9 mouse cellular contexts compared by ENCODE assay signal in the genomic region with DNA sequence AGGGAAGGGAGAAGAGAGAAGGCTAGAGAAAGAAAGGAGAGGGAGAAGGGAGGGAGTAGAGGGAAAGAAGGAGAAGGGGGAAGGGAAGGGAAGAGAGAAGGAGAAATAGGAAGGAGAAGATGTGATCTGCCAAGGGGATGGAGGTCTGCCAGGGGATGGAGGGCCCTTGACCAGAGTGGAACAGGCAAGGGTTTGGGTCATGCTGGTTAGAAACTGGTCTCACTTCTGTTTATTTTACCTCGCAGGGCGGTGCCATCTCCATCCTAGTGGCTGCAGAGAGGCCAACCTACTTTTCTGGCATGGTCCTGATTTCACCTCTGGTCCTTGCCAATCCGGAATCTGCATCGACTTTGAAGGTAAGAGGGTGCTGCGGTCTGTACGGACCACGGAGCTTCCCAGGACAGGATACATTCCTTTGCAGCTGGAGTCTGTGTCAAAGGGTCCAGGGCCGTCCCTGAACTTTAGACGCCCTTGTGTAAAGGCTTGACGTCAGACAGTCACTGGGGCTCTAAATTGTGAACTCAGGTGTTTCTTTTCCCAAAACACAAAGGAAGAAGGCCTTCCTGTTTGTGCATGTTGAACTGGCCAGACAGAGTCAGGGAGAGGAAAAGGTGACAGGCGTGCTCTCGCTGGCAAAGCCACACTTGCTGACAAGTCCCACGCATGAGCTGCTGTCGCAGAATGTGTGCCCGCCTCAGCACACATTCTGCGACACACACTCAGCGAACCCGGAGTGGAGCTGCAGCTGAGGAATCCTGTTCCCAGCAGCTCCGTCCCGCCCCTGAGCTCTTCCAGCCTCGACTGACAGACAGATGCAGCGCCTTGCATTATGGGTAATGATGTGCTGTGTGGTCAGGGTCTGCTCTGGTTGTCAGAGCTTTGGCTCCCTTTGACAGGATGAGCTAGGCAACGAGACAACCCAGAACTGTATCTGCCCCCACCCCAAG. TPM values are rescaled to one million over a fixed set of nuclear protein-coding genes. Genes with fewer than 3 reads are reported as not detected.
A peak's percentile ranks its signal among the peaks of the same experiment; 100 is the strongest.
DNase-seq lines count a peak whose midpoint lies in the region; ATAC-seq and TF ChIP-seq lines count a peak whose summit lies in the region.
"Had no signal": no experiment of that assay in that cellular context is flagged by ENCODE, and none has a peak within 500 bp of the region (broad histone marks: within the 10 kb centered on the region; RNA-seq: fewer than 3 reads in every experiment).

No protein-coding gene starts in this region.

- no peak for DNase-seq in heart, adult 2 months
- no peak for DNase-seq in heart, postnatal 36 days
- DNase-seq in midbrain, embryonic 11.5 days (ENCODE audit: low spot score, missing footprints): no peak
- DNase-seq in cerebellum, adult 2 months: no peak
- no peak for DNase-seq in midbrain, embryonic 10.5 days (ENCODE audit: low spot score)

- TF ChIP-seq EP300 in heart, adult 2 months (IDR thresholded peaks at IDR 0.05; ENCODE audit: insufficient read depth, low read depth, low read length): 0 out of 2 replicates have a peak, but pooled peaks have one; percentile 29

- no peaks in the 10 kb centered on the region for H3K79me2 ChIP-seq in heart, adult 2 months (replicated peaks; ENCODE audit: control insufficient read depth, insufficient read depth, low read length)

- no peak for TF ChIP-seq POLR2A in heart, adult 2 months (IDR thresholded peaks at IDR 0.05; ENCODE audit: insufficient read depth, low read depth, low read length)
- TF ChIP-seq POLR2A in cerebellum, adult 2 months (IDR thresholded peaks at IDR 0.05; ENCODE audit: borderline replicate concordance, insufficient read depth, low read length): no peak

- H3K4me1 ChIP-seq in heart, adult 2 months (ENCODE audit: control insufficient read depth, insufficient read depth, low read length): peaks cover 23% of the 10 kb centered on the region
- H3K4me1 ChIP-seq in midbrain, embryonic 15.5 days: no peaks in the 10 kb centered on the region
- H3K4me1 ChIP-seq in midbrain, embryonic 11.5 days (ENCODE audit: control insufficient read depth, insufficient read depth, low read length): no peaks in the 10 kb centered on the region
- peaks cover 22% of the 10 kb centered on the region for H3K4me1 ChIP-seq in hindbrain, embryonic 12.5 days
- H3K4me1 ChIP-seq in stomach, embryonic 16.5 days (ENCODE audit: control insufficient read depth, insufficient read depth, low read length): peaks cover 18% of the 10 kb centered on the region
- peaks cover 38% of the 10 kb centered on the region for H3K4me1 ChIP-seq in cerebellum, adult 2 months (ENCODE audit: control insufficient read depth, insufficient read depth, low read length)
- H3K4me1 ChIP-seq in midbrain, embryonic 10.5 days: peaks cover 18% of the 10 kb centered on the region

- WGBS in heart, adult 2 months: 48% methylated on average over 23 of the region's 23 CpGs
- 73% methylated on average over 23 of the region's 23 CpGs for WGBS in midbrain, embryonic 15.5 days
- 74% methylated on average over 23 of the region's 23 CpGs for WGBS in midbrain, embryonic 11.5 days
- 70% methylated on average over 23 of the region's 23 CpGs for WGBS in hindbrain, embryonic 12.5 days
- WGBS in stomach, embryonic 16.5 days: 47% methylated on average over 23 of the region's 23 CpGs
- 74% methylated on average over 23 of the region's 23 CpGs for WGBS in cerebellum, adult 2 months
- WGBS in midbrain, embryonic 10.5 days: 75% methylated on average over 23 of the region's 23 CpGs

- ATAC-seq in midbrain, embryonic 15.5 days (replicated peaks): 0 out of 2 replicates have a peak, but pooled peaks have one; percentile 45
- ATAC-seq in midbrain, embryonic 11.5 days (ENCODE audit: low FRiP score): no peak
- ATAC-seq in hindbrain, embryonic 12.5 days (ENCODE audit: low FRiP score): peak; percentile 55
- ATAC-seq in stomach, embryonic 16.5 days (ENCODE audit: insufficient read depth, low FRiP score): 0 out of 2 replicates have a peak, but pooled peaks have one; percentile 32

- no peak overlapping the region for H3K4me3 ChIP-seq in heart, adult 2 months
- H3K4me3 ChIP-seq in midbrain, embryonic 15.5 days: no peak overlapping the region
- H3K4me3 ChIP-seq in midbrain, embryonic 11.5 days (ENCODE audit: low read depth, low read length): no peak overlapping the region
- H3K4me3 ChIP-seq in hindbrain, embryonic 12.5 days: no peak overlapping the region
- H3K4me3 ChIP-seq in stomach, embryonic 16.5 days (replicated peaks; ENCODE audit: low read length): no peak overlapping the region
- no peak overlapping the region for H3K4me3 ChIP-seq in cerebellum, adult 2 months (replicated peaks; ENCODE audit: insufficient read depth, low read depth, low read length)
- H3K4me3 ChIP-seq in midbrain, embryonic 10.5 days: no peak overlapping the region
- H3K4me3 ChIP-seq: embryonic facial prominence, embryonic 15.5 days had no signal

- no peaks in the 10 kb centered on the region for H3K27me3 ChIP-seq in heart, adult 2 months (ENCODE audit: control insufficient read depth, insufficient read depth, low read length)
- H3K27me3 ChIP-seq in midbrain, embryonic 15.5 days (replicated peaks): no peaks in the 10 kb centered on the region
- H3K27me3 ChIP-seq in midbrain, embryonic 11.5 days (ENCODE audit: control insufficient read depth, insufficient read depth, low read length): no peaks in the 10 kb centered on the region
- no peaks in the 10 kb centered on the region for H3K27me3 ChIP-seq in hindbrain, embryonic 12.5 days
- no peaks in the 10 kb centered on the region for H3K27me3 ChIP-seq in stomach, embryonic 16.5 days (ENCODE audit: control insufficient read depth, insufficient read depth, low read length)
- H3K27me3 ChIP-seq in cerebellum, adult 2 months (ENCODE audit: control insufficient read depth, insufficient read depth, low read length): no peaks in the 10 kb centered on the region
- no peaks in the 10 kb centered on the region for H3K27me3 ChIP-seq in midbrain, embryonic 10.5 days (ENCODE audit: low read depth, poor library complexity, severe bottlenecking)
- H3K27me3 ChIP-seq: embryonic facial prominence, embryonic 15.5 days had no signal

- H3K36me3 ChIP-seq in heart, adult 2 months (ENCODE audit: control insufficient read depth, insufficient read depth, low read length): peaks cover 6% of the 10 kb centered on the region
- no peaks in the 10 kb centered on the region for H3K36me3 ChIP-seq in midbrain, embryonic 15.5 days (replicated peaks)
- no peaks in the 10 kb centered on the region for H3K36me3 ChIP-seq in midbrain, embryonic 11.5 days (ENCODE audit: control insufficient read depth, insufficient read depth, low read length)
- no peaks in the 10 kb centered on the region for H3K36me3 ChIP-seq in hindbrain, embryonic 12.5 days
- no peaks in the 10 kb centered on the region for H3K36me3 ChIP-seq in stomach, embryonic 16.5 days (ENCODE audit: control insufficient read depth, insufficient read depth, low read length)
- no peaks in the 10 kb centered on the region for H3K36me3 ChIP-seq in midbrain, embryonic 10.5 days
- H3K36me3 ChIP-seq: embryonic facial prominence, embryonic 15.5 days had no signal

- H3K9ac ChIP-seq in heart, adult 2 months (ENCODE audit: low read depth, low read length): no peak overlapping the region
- no peak overlapping the region for H3K9ac ChIP-seq in midbrain, embryonic 15.5 days
- no peak overlapping the region for H3K9ac ChIP-seq in midbrain, embryonic 11.5 days (ENCODE audit: low read length)
- H3K9ac ChIP-seq in hindbrain, embryonic 12.5 days: 0 out of 2 replicates have a peak overlapping the region, but pooled peaks have one; percentile 2
- peak overlapping the region; percentile 28; the same call in 1 of the 2 replicates for H3K9ac ChIP-seq in stomach, embryonic 16.5 days (ENCODE audit: low read length)
- H3K9ac ChIP-seq: embryonic facial prominence, embryonic 15.5 days had no signal

- H3K9me3 ChIP-seq in midbrain, embryonic 15.5 days: no peaks in the 10 kb centered on the region
- H3K9me3 ChIP-seq in midbrain, embryonic 11.5 days (ENCODE audit: control insufficient read depth, low read length): no peaks in the 10 kb centered on the region
- H3K9me3 ChIP-seq in hindbrain, embryonic 12.5 days (replicated peaks): no peaks in the 10 kb centered on the region
- H3K9me3 ChIP-seq in stomach, embryonic 16.5 days (replicated peaks; ENCODE audit: control insufficient read depth, low read length): no peaks in the 10 kb centered on the region
- no peaks in the 10 kb centered on the region for H3K9me3 ChIP-seq in midbrain, embryonic 10.5 days (replicated peaks)
- H3K9me3 ChIP-seq: embryonic facial prominence, embryonic 15.5 days had no signal

- intact Hi-C loops in heart, adult 2 months (cut with DNase I): loop anchor here (2.0 to 5.0 kb wide), 2 partner anchors 49 to 82 kb away; no protein-coding TSS in a partner anchor
- intact Hi-C loops in heart, postnatal 36 days (cut with DNase I): loop anchor here (2.0 kb wide), 2 partner anchors 15 to 83 kb away; no protein-coding TSS in a partner anchor

- H3K4me2 ChIP-seq in midbrain, embryonic 15.5 days: no peak overlapping the region
- no peak overlapping the region for H3K4me2 ChIP-seq in midbrain, embryonic 11.5 days
- no peak overlapping the region for H3K4me2 ChIP-seq in hindbrain, embryonic 12.5 days (replicated peaks)
- no peak overlapping the region for H3K4me2 ChIP-seq in stomach, embryonic 16.5 days (ENCODE audit: low read depth, low read length)
- H3K4me2 ChIP-seq: embryonic facial prominence, embryonic 15.5 days had no signal

- TF ChIP-seq CTCF in heart, adult 2 months (IDR thresholded peaks at IDR 0.05): no peak
- TF ChIP-seq CTCF in cerebellum, adult 2 months (IDR thresholded peaks at IDR 0.05; ENCODE audit: borderline replicate concordance, insufficient read depth, low read depth, low read length): no peak

- H3K27ac ChIP-seq in heart, adult 2 months: peak overlapping the region; percentile 63
- H3K27ac ChIP-seq in midbrain, embryonic 15.5 days: no peak overlapping the region
- no peak overlapping the region for H3K27ac ChIP-seq in midbrain, embryonic 11.5 days (ENCODE audit: low read depth, low read length)
- no peak overlapping the region; the same call in 1 of the 2 replicates for H3K27ac ChIP-seq in hindbrain, embryonic 12.5 days
- peak overlapping the region; percentile 57; the same call in 1 of the 2 replicates for H3K27ac ChIP-seq in stomach, embryonic 16.5 days (ENCODE audit: low read length)
- no peak overlapping the region for H3K27ac ChIP-seq in cerebellum, adult 2 months (ENCODE audit: insufficient read depth, low read length)
- no peak overlapping the region for H3K27ac ChIP-seq in midbrain, embryonic 10.5 days (replicated peaks)
- H3K27ac ChIP-seq: embryonic facial prominence, embryonic 15.5 days had no signal

RNA-seq across cellular contexts. Expression of a gene that starts 32.4 kb away (rescaled TPM):
- total RNA-seq in heart, adult 2 months (2021): 10 to 100 TPM; 19.7 to 22.7 TPM
- 46.2 and 46.7 TPM in 2 replicates for polyA plus RNA-seq in heart, adult 2 months (2012; rRNA removed)
- total RNA-seq in heart, postnatal 36 days (2021): 10 to 100 TPM; 28.1 to 29.2 TPM
- polyA plus RNA-seq in midbrain, embryonic 15.5 days (2015; fragmentation: Nextera tagmentation; extraction: Ambion mirVana): 40.4 and 42.5 TPM in 2 replicates
- 15.4 and 17.4 TPM in 2 replicates for polyA plus RNA-seq in midbrain, embryonic 11.5 days (2014; fragmentation: Nextera tagmentation; extraction: Ambion mirVana)
- polyA plus RNA-seq in hindbrain, embryonic 12.5 days (2016; fragmentation: Nextera tagmentation; extraction: Ambion mirVana): 32.1 and 36.1 TPM in 2 replicates
- 31.2 and 36.1 TPM in 2 replicates for polyA plus RNA-seq in stomach, embryonic 16.5 days (2015; fragmentation: Nextera tagmentation; extraction: Ambion mirVana)
- polyA plus RNA-seq in cerebellum, adult 2 months (2012; rRNA removed): 116 TPM in 2 replicates
- polyA plus RNA-seq in midbrain, embryonic 10.5 days (2016; fragmentation: Nextera tagmentation; extraction: Ambion mirVana): 22.5 and 26.3 TPM in 2 replicates

Comparison
In these comparisons a context has a peak if more than half of its experiments do, and no peak if none do; other contexts are left out.
1. H3K27ac ChIP-seq: peak in heart, adult 2 months (single experiment) and stomach, embryonic 16.5 days (single experiment); none in midbrain, embryonic 15.5 days (single experiment), midbrain, embryonic 11.5 days (single experiment), hindbrain, embryonic 12.5 days (single experiment), cerebellum, adult 2 months (single experiment) and midbrain, embryonic 10.5 days (single experiment).
2. H3K9ac ChIP-seq: peak in hindbrain, embryonic 12.5 days (single experiment) and stomach, embryonic 16.5 days (single experiment); none in heart, adult 2 months (single experiment), midbrain, embryonic 15.5 days (single experiment) and midbrain, embryonic 11.5 days (single experiment).